Mouse (Mus musculus) adrenal gland (tissue): ENCODE data around the gene Klf1.

Source experiments
- intact Hi-C: fragments of 180-260 bp; cut with DNase I; formaldehyde crosslinking; loops from one replicate; pipeline ENCODE4 v1.15.1; 2025
- microRNA-seq, 2 experiments: library from miRNA; unstranded; fragments of <30 nt; microRNA quantifications; one replicate each; pipeline ENCODE4; 2019

Gene Klf1

DNA sequence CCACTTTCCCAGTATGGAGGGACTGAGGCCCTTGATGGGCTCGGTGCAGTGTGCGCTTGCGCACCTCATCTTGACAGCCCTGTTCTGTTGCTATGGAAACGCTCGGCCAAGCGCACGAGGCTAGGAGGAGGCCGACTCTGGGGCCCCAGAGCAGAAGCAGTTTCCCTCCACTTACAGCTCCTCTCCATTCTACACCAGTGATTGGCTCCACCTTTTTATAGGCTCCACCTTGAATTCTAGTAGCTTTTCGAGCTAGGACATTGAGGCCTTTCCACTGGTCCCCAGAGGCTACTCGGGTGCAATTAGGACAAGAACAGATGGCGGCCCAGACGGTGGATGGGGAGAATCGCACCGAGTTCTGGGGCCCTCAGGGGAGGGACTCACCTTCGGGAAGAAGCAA lies 33.1 kb downstream of the Klf1 start:
- intact Hi-C loops = no loop called here

DNA sequence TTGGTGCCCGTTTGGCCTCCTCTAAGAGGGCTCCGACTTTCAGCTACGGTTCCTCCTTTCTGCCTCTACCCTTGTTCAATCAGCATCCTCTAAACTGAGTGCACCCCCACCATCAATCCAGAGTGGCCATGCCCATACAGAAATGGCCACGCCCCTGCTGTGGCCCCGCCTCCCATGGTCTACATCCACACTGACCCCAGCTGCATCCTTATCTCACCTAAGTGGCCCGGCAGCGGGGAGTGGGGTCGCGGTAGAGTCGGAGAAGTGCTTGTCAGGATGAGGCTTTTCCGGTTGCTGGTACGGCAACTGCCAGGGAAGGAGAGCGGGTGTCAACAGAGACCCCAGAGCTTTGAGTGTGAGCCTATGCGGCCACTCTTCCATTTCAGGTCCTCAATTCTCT lies 33.8 kb downstream of the Klf1 start:
- intact Hi-C loops = no loop called here

DNA sequence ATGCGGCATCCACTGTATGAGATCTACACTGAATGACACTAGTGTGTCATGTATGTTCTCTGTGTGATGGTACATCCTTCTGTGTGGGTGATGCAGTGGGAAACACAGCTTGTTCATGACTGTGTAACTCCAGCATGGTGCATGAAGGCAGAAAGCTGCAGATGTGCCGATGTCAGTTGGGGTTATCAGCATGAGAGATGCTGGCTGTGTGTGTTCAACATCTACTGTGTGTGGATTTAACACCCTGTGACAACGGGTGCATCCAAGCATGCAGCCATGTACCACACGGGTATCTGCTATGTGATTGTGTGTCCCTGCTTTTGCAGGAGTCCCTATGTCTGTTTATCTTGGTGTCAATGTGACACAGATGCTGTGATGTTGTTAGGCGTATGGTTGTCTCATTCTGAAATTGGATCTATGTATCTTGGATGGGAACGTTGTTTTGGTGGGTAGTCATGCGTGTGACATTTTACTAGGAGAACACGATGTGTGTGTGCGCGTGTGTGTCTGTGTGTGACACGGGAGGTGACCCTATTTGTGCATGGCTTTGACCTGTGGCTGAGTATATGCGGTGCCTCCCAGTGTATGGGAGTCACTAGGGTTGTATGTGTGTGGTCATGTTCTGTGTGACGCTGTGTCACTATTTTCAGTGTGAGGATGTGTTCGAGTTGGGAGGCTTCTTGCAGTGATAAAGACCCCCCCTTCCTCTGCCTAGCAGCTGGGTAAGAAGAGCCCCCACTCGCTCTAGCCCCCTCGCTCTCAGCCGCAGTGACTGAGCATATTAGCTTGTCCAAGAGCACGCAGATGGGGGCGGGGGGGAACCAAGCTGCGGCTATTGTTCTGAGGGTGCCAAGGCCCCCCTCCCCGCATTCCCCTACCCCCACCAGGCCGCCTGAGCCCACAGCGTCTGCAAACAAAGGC lies 34.6 kb downstream of the Klf1 start:
- intact Hi-C loops = no loop called here

DNA sequence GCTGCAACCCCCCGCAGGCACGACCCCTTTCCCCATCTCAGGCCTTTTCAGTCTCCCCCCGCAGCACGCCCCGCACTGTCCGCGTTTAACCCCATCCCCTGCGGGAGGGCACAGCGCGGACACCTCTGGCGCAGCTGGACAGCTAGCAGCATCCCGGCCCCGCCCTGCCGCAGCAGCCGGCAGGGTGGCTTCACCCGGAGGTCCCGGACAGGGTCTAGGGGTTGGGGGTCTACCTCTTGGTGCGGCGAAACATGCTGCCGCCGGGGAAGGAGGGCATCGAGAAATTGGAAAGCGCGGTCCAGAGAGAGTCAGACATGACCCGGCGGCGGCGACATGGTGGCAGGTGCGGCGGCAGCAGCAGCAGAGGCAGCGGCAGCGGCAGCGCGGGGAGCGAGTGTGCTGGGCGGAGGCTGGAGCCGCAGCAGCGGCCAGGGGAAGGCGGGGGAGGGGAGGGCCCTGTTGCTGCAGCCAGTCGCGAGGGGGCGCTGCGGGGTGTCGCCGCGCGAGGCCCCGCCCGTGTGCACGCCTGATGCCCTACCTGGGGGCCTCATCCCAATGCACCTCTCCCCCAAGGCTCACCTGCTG lies 35.3 kb downstream of the Klf1 start, which contains the start of gene Mast1:
Gene Mast1 (minus strand): TSS at position 398 of the 585 bp plus-strand sequence.
- intact Hi-C loops = no loop called here

DNA sequence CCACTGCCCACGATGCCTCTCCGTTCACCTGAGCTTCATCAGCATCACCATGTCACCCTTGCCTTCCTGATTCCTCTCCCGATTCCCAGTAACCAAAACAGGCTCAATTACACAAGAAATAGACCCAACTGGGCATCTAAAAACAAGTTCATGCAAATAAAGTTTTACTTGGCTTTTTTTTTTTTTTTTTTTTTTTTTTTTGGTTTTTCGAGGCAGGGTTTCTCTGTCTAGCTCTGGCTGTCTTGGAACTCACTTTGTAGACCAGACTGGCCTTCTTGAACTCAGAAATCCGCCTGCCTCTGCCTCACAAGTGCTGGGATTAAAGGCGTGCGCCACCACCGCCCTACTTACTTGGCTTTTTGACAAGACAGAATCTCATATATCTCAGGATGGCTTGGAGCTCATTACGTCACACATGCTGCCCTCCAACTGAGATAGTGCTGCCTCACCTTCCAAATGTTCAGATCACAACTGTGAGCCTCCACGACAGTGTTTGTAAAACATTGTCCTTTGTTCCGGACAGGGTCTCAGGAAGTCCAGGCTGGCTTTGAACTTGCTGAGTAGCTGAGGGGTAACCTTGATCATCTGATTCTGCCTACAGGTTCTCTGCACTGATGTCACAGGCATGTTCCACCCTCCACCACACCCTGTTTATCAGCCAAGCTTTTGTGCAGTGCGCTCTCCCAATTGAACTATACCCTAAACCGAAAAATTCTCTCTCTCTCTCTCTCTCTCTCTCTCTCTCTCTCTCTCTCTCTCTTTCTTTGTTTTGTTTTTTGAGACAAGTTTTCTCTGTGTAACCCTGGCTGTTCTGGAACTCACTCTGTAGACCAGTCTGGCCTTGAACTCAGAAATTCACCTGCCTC lies 36.1 kb downstream of the Klf1 start:
- intact Hi-C loops = no loop called here

DNA sequence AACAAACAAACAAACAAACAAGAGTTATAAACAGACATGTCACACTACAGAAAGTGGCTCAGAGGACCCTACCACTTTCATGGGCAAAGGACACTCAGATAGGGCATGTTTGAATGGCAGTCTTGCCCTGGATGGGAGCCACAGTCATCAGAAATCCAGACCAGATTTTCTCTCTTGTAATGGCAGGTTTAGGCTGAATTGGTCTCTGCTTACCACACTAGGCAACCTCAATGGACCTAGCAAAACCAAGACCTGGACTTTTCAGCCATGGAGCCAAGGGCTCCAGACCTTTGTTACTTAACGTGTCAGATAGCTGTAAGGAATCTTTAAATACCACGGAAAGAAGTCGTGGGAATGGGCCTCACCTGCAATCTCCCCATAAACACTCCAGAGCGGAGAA lies 42.0 kb downstream of the Klf1 start:
- intact Hi-C loops = no loop called here

DNA sequence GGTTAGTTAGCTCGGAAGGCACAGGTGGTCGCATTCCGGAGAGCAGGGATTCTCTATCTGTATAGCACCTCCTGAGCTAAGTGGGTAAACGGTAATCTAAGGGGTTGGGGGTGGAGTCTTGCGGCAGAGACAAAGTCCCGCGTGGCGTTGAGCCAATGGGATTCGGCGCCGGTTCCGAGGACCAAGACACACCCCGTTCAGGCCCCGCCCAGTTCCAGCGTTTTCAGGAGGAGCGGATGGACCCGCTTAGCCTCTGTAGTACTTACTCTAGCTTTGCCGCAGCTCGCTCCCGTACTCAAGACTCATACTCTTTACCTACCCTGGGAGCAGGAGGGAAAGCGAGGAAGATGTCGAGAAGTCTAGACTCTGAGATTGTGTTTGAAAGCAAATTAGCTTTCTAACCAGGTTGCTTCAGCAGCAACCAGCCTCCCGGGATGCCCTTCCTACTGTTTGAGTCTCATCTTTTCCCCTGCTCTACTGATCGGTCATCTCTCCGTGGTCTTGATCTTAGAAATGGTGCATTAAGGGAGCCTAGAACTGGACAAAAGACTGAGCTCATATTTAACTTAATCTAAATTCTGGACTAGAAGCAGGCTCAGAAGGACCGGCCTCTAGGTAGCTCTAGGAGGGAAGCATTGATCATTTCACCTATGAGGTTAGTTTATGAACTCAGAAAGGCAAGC lies 42.9 kb downstream of the Klf1 start:
- intact Hi-C loops = no loop called here

DNA sequence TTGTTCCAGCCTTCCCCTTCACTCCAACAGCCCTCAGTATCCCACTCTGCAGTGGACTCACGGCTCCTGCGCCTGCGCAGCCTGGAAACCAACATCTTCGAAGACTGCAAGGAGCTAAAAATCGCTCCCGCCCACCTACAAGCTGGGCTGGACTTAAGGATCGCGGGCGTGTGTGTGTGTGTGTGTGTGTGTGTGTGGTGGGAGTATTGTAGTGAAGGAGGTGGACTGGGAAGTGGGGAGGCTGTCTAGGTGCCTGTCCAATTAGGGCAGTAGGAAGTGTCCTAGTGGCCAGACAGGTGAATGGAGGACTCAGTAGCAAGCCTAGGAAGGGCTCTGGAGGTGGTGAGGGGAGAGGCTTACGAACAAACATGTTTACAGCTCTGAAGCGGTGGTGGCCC lies 43.5 kb downstream of the Klf1 start:
- intact Hi-C loops = no loop called here

DNA sequence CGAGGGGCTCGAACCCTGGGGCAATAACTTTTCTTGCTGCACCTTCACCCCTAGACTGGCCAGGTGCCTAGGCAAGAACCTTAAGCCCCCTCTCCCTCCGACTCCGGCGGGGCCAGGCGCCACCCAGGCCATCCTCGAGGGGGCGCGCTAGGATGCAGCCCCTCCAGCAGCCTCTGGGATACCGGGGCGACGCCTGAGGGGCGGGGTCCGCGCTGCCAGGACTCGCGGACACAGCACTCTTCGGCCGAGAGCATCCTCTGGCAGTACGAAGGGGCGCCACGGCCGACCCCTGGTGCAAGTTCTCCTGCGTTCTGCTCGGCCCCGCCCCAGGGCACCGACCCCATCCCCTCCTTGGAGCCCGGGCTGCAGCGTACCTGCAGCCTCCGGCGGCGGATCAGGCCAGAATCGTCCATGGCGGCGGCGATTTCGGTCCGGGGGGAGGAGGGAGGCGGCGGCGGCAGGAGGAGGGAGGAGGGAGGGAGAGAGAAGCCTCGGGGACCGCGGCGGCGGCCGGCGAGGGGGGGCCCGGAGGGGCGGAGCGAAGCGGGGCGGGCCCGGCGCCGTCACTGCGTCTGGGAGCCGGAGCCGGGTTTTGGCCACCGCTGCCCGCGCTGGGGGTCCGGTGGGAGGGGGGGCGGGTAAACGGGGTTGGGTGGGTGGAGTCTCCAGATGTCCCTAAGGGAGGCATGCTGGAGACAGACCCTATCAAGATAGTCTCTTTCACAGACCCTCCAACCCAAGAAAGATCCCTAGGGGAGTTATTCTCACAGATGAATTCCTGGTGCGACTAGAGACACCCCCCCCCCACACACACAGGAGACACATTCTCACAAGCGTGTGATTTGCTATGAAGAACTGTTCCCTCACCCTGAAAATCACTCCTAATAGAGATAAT lies 44.2 kb downstream of the Klf1 start:
- intact Hi-C loops = no loop called here

DNA sequence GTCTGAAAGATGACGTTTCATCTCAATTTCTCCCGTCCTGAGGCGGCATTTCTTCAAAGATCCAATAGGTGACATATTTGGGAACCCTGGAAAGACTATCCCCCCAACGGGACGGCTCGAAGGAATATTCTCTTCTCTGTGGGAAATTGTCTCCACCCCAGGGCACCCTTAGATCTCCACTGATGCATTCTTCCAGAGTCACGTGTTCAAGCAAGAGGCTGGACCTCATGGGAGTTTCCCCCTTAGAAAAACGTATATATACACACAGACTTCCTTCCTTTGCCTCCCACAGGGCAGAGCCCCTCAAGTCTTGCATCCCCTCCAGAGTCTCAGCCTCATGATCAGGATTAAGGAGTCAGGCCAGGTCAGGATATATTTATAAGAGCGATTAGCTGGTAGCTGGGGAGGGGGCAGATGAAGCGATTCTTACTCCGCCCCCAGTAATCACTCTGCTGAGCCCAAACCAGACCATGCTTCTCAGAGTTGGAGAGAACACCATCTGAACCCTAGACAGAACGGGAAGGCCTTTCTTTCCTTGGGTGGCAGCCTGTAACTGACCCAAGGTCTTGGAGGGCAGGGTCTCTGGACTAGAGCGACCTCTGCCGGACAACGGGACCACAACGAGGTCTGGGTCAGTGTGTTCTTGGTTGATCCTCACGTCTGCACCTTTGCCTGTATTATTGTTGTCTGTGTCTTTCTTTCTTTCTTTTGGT lies 45.0 kb downstream of the Klf1 start, which contains the start of gene Rtbdn:
Gene Rtbdn (plus strand): TSS at position 464 of the 713 bp plus-strand sequence.
- intact Hi-C loops = no loop called here

DNA sequence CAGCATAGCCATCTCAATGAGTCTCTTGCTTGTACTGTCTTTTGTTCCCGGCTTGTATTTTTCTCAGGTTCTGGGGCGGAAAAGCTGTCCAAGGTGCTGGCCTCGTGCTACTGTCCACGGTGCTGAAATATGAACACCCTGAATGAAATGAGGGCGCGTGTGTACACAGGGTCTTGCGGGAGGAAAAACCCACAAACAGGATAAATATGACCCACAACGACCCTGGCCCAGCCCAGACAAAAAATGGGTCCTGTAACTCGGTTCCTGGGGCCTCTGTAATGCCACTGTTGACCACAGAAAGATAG lies 45.5 kb downstream of the Klf1 start:
- intact Hi-C loops = no loop called here

DNA sequence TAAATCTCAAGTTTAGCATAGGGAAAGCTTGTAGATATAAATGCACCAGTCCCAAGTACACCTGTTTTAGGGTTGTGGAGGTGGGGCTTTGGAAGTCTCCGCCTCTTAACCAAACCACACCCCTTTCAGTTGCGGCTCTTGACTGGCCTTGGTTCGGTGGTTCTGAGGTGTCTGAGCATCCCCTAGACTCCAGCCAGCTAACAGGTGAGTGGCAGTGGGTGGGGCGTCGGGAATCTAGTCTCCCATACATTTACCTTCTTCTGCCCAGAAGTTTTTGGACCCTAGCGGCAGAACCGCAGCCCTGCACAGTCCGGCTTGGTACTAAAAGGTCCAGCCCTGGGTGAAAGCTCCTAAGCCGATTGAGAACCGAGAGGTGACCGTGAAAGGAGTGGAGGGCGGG lies 48.0 kb downstream of the Klf1 start:
- intact Hi-C loops = loop anchor here (5.0 kb wide), 1 partner anchor 32 kb away; no protein-coding TSS in a partner anchor

DNA sequence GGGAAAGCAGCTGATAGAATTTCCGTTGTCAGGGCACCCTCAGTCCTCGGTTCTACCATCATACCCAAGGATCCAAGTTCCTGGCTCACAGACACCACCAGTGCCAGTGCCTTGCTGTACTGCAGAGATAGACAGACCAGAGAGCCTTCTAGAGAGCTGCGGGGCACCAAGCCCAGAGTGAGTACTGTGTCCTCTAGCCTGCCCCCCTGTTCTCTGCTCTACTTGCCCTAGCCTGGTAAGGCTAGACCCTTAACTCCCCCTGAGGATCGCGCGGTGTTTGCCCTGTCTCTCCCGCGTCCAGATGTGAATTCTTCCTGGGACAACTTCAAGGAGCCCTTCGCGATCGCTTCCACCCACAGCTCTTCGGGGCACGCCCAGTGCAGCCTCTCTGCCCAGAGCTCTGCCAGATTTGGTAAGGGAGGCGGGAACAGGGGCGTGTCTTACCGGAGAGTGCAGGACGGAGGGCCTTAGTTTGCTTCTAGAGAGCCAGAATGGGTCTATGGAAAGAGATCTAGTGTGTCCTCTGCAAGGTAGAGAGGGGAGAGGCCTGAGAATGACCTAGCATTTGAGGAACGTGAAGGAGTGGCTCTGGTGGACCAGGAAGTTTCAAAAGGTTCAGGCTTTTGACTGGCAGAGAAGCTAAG lies 51.0 kb downstream of the Klf1 start:
- intact Hi-C loops = loop anchor here (5.0 kb wide), 1 partner anchor 35 kb away; no protein-coding TSS in a partner anchor

Small RNA genes lying within 50 kb of the gene (microRNA-seq; reads per million reads assigned to microRNA genes)
- 0 reads per million in 2 experiments for gene Gm24197
- 3.7 to 5.2 reads per million in 2 experiments for gene Mir7069
